Mouse (Mus musculus): ENCODE results near the gene Lmbr1l.

GRCm38 (mm10) chr15:98954425-98955253 is 36.6 kb upstream of the Lmbr1l start:
- TF ChIP-seq SMC3 (IDR thresholded peaks at IDR 0.05; ENCODE audit: low read depth, low read length) (no peak), CTCF (conservative IDR thresholded peaks at IDR 0.05 in 1 of 2, IDR thresholded peaks at IDR 0.05 in 1 of 2; ENCODE audit: low read depth in 2 of 2, low read length in 2 of 2) (no peak), EP300 (IDR thresholded peaks at IDR 0.05; ENCODE audit: low read length) (no peak)

Data from CH12.LX (cell line).